Mouse (Mus musculus) heart, postnatal 36 days (tissue): ENCODE measurements around the gene Slc37a1. TPM values are rescaled to one million over a fixed set of nuclear protein-coding genes. Genes with fewer than 3 reads are reported as not detected.

Experiments
- DNase-seq, 2 experiments: peaks; one replicate each; pipeline ENCODE4 v3.0.0; 2021 to 2022
- intact Hi-C: fragments of 180-260 bp; cut with DNase I; formaldehyde crosslinking; loops from one replicate; pipeline ENCODE4 v1.15.1; 2025
- total RNA-seq, 2 experiments: library from RNA; stranded (reverse); gene quantifications; 2 replicates each; pipeline ENCODE4 v1.2.3; 2021

The Slc37a1 gene
- total RNA-seq, 2 experiments from 2014 or later = 11.1 to 12.5 TPM

DNA sequence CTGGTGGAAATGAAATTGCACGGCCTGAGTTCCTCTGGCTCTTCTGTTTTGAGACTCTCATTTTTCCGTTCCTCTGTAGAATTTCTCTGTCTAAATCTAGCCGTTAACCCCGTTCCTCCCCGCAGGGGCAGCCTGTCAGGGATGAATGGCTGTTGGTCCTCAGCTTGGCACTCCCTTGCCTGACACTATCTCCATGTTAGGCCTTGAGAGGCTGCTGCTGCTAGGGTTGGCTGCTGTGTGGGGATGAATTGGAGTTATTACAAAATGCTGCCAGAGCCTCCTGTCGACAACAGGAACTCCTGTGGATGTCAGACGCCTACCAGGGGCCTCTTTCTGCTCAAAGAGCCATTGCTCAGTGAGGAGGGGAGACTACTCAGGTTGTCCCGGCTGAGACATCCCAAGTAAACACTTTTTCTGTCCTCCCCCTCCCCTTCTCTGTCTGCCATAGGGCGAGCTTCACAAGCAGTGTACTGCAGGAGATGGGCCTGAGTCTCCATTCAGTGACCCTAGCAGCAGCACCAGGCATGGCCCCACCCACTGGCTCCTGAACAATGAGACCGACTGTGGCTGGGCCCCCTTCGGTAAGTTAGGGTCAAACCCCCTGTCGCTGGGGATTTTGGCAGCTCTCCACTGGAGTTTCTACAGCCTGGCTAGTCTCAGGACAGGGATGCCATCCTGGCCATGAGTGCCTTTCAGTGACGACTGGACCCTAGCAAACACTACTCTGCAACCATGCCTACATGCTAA is 28.6 kb downstream of the Slc37a1 start:
- no peak for DNase-seq
- intact Hi-C loops = no loop called here

DNA sequence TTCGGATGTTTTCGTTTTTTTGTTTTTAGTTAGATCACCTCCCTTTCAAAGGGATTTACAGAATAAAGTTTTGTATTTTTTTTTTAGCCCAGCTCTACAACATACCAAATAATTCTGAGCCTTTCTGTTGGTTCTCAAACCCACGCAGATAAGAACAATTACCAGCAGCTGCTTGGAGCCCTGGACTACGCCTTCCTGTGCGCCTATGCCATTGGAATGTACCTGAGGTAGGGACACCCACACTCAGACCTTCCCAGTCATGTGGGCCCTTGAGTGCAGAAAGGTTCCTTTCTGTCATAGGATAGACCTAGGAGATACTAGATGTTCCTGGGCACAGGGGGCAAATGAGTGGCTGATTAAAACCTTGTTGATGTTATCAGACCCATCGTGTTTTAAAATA is 29.4 kb downstream of the Slc37a1 start:
- DNase-seq = no peak
- intact Hi-C loops = no loop called here

DNA sequence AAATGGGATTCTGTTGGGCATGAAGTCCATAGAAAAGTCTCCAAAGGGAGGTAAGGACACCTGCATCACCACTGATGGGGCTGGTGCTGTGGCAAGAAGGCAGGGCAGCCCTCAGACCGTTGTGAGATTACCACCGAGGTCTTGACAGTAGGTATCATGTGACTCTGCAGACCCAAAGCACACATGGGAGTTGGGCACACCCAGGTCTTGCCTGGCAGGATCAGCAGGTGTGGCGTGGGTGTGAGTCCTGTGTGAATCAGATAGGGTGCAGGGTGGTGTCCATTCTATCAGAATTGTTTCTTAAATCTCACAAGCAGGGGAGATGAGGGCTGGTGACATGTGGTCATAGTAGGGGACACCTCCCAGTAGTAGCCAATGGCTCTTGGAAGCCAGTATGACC is 30.4 kb downstream of the Slc37a1 start:
- intact Hi-C loops = no loop called here

DNA sequence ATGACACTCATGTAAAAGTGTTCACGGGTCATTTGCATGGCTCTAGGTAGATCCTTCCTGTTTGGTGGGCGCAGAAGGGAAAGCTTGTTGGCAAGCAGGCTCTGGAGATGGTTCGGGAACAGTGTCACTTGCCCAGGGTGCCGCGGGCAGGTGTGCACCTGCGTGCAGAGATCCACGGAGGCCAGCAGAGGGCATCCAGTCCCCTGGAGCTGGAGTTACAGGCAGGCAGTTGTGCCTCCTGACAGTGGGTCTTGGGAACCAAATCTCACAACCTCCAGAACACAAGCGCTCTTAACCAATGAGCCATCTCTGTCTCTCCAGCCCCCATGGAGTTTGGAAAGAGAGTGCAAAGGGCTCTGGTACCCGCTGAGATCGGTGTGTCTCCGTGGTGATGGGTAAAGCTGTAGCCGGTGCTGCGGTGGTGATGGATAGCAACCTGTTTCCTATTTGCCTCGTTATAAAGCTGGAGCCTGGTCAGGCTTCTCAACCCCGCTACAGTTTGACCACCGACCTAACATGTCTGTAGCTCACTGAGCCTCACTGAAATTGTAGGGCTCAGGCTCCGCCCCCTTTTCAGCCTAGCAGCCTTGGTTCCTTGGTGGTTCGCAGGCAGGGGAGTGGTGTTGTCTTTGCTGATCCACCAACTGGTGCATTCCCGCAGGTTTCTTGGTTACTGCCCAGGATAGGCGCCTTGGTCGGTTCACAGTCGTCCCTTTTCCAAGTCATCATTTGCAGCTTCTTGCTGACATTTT is 31.1 kb downstream of the Slc37a1 start:
- DNase-seq = no peak
- intact Hi-C loops = no loop called here

More for the DNA sequence above, 30.4 kb downstream of the Slc37a1 start:
- DNase-seq = no peak

DNA sequence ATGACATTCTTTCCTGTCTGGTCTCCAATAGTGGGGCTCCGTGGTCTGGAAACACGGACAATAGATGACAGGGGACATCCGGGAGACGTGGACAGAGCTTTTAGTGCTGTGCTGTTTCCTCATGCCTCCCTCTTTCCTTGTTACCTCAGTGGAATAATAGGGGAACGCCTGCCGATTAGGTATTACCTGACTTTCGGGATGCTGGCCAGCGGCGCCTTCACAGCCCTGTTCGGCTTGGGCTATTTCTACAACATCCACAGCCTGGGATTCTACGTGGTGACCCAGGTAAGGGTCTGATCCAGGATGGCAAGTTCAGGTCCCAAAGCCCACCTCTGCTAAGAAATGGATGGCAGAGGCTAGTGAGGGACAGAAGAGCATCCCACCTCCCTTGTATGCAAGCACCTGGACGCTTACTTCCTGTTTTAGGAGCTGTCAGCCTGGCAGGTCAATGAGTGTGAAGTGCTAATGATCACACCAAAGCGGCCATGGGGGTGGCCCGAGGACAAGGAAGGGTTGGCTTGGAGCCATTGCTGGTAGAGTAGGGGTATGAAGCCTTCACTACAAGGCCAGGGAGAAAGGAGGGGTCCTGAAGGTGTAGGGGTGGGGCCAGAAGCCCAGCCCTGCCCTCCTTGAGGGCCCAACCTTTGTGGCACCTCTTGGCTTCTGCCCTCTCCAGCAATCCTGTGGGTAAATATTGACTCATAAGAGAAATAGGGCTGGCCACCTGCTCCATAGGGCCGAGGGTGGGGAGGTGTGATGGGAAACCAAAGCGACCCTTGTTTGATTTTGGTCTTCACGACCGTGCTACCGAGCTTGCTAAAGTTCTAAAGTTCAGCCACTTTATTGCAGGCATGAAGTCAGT is 32.5 kb downstream of the Slc37a1 start:
- DNase-seq = no peak
- intact Hi-C loops = no loop called here

DNA sequence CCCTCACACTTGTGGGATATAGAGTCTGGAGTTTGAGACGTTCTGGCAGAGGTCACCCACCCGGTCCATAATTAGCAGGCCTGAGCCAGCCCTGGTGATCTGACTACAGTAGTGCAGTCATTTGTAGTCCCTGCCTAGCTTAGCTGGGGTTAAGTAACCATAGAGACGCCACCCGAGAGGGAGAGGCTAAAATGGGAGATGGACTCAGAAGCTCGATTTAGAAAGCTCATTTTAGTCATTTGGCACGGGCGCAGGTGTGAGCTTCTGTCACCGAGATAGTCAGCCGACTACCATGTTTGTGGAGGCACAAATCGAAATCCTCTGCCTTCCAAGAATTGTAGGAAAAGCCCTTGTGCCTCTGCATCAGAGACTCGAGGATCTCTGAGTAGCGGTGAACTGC is 34.8 kb downstream of the Slc37a1 start:
- peak in 1 of 2 experiments; percentile 22 for DNase-seq
- intact Hi-C loops = no loop called here

DNA sequence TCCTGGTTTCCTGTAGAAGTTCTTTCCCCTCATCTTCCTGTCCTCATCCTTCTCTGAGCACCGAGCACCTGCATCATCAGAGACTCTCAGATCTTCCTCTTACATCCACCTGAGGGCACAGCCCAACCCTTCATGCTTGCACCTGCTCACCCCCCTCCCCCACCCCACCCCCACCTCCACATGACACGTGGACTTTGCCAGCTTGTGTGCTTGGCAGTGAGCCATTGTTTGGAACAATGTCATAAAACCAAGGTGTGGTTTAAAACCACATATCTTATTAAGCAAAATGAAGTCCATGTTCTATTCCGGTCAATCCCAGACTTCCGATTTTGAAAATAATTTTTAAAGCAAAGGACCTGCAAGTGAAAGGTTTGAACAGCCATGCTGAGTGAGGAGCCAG is 35.9 kb downstream of the Slc37a1 start:
- intact Hi-C loops = no loop called here
- DNase-seq = no peak

DNA sequence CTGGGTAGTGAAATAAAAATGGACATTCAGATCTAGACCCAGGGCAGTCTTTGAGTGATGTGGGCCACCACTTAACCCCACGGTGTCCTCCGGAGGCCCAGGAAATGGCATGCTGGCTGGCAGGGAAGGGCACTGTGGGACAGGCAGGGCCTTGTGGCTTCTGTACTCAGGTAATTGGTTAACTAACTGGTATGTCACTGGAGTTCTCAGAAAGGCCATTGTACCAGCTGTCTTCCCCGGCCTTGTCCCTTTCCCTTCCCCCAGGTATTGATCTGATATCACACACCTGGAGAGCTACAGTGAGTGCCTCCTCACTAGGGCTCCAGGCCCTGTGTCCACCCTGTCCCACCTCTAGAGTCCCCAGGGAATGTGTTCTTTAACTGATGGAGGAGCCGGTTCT is 36.8 kb downstream of the Slc37a1 start:
- DNase-seq = no peak
- intact Hi-C loops = no loop called here

DNA sequence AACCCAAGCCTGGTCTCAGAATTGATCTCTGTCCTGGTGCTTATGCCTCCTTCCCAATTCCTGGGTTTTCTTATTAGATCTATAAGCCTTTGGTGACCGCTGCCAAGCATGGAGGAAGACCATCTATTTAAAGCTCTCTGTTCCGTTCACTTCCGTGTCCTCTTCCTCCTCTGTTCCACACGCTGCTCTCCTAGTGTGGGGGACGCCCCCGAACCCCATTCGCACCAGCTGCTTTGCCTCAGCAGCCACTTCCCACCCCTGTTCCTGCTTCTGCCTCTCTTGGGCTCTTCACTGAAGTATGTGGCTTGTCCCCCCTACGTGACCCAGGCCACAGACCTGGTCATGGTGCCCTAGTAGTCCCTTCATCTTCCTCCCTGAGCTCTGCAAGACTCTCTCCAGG is 37.6 kb downstream of the Slc37a1 start:
- no peak for DNase-seq
- intact Hi-C loops = no loop called here

DNA sequence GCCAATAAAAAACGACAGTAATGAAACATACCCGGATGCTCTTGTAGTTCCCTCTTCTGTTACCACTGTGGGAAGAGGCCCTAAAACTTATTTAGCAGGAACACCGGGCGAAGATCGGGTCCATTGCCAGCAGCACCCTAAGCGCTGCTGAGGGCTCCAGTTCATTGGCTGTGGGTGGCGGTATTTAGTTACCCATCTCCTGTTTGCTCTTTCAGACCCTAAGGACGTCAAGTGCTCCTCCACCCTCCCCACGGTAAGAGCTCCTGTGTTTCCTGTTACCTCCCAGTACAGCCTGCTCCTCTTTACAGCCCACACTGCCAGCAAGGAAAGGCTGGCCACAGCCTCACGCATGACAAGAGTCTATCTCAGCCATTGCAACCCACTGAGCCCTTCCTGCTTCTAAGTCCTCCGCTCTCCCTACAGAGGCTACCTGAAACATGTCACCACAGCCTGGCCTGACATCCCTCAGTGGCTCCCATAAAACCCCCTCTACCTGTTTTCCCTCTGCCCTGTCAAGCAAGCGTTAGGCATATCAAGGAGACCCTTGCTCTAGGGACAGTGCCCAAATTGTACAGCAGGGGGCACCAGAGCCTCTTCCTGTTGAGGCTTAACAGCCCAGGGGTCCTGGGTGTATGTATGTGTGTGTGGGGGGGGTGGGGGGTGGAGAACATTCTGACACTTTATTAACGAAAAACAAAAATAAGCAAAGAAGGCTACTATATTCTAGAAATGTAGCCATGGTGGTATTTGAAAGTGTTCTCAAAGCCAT is 39.0 kb downstream of the Slc37a1 start:
- DNase-seq = peak in 1 of 2 experiments; percentile 36
- intact Hi-C loops = no loop called here

DNA sequence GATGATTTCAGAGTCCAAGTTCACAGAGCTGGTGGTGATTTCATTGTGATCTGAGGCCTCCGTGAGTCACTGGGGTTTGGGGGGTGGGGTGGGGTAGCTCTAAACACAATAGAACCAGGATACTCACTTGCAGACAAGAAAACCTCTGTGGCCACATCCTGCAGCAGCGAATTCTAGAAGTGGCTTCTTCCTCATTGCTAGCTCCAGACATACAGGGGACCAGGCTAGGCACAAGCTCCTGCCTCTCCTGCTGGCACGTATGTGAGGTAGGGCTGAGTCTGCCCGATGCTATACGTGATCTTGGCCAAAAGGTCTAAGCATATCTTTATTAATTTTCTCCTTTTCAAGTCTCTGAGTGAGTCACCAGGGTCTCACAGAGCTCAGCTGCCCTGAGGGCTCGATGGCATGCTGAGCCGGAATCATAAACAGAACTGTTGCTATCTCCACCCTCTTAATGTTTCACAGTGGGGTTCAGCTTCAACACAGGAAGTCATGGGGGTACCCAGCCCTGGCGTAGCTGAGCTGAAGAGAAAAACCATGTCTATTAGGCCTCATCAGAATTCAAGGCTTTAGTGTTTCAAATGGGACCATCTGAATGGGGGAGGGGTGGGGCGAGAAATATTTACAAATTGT is 39.7 kb downstream of the Slc37a1 start:
- DNase-seq = no peak
- intact Hi-C loops = no loop called here

DNA sequence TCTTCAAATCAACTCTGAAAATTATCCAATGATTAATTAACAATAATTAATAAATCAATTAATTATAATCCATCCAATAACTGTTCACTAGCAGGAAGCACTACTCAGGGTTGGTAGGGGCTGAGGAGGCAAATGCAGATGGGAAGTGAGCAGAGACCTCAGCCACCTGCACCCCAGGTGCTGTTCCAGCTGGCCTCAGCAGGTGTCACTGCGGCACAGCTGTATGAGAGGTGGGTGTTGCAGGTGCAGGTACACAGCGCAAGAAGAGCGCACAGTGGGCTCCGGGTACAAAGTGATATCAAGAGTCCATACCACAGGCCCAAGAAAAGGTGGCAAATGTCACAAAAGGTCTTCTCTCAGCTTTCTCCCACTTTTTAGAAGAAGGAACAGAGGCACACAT is 41.9 kb downstream of the Slc37a1 start:
- intact Hi-C loops = no loop called here
- no peak for DNase-seq

DNA sequence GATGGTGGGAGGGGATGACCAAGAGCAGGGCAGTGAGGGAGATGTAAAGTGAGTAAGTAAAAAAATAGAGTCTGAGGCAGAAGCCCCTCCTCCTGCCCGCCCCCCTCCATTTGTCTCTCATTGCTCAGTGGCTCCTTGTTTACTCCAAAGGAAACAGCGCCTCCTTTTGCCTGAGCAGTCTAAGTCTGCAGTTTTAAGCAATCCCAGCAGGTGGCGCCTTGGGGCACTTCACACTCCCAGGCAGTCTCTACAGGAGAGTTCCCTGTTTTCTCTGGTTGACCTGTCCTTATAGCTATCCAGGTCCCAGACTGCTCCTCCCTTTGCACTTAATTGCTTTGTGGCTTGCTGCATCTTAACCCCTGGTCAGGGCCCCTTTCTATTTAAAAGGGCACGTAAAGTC is 44.0 kb downstream of the Slc37a1 start:
- intact Hi-C loops = loop anchor here (1.0 to 2.0 kb wide), 2 partner anchors 162 to 334 kb away; no protein-coding TSS in a partner anchor
- peak; percentile 49 to 61 for DNase-seq

DNA sequence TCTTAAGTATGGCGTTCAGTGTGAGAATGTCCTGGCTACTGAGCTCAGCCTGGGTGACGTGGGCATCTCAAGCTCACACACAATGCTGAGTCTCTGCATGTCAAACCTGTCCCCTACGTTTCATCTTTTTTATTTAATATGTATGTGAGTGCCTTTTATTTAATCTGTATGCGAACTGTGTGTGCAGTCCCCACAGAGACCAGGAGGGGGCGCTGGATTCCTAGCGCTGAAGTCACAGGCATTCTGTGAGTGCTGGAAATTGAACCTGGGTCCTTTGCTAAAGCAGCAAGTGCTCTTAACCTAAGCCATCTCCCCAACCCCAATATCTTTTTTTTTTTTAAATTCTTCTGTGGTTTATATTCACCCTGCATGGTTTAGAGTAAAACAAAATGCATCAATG is 44.7 kb downstream of the Slc37a1 start:
- intact Hi-C loops = loop anchor here (2.0 kb wide), 1 partner anchor 334 kb away; no protein-coding TSS in a partner anchor
- no peak for DNase-seq

DNA sequence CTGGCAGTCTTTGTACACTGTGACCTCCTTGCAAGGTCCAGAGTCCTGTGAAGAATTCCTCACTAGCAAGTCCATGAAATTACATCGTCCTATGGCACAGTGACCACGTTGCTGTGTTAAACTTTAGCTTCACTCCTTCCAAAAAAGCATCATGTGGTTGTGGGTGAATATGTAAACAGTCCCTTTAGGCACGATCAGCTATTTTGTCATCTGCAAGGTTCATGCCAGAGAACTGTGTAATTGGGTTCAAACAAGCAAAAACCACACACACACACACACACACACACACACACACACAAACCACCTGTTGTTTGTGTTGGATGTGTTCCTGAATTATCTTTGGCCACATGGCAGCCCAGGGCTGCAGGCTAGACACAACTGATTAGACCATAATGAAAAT is 45.3 kb downstream of the Slc37a1 start:
- intact Hi-C loops = loop anchor here (2.0 kb wide), 1 partner anchor 333 kb away; no protein-coding TSS in a partner anchor
- no peak for DNase-seq

DNA sequence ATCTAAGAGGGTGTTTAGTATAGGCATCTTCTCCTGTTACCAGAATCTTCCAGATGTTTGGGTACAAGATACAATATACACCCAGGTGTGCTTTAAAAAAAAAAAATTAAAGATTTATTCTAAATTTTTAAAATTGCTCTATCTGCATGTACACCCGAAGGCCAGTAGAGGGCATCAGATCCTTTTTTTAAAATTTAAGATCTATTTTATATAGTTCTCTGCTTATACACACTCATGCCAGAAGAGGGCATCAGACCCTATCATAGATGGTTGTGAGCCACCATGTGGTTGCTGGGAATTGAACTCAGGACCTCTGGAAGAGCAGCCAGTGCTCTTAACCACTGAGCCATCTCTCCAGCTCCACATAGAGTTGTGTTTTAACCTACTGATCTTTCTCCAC is 45.7 kb downstream of the Slc37a1 start:
- intact Hi-C loops = no loop called here
- DNase-seq = no peak

DNA sequence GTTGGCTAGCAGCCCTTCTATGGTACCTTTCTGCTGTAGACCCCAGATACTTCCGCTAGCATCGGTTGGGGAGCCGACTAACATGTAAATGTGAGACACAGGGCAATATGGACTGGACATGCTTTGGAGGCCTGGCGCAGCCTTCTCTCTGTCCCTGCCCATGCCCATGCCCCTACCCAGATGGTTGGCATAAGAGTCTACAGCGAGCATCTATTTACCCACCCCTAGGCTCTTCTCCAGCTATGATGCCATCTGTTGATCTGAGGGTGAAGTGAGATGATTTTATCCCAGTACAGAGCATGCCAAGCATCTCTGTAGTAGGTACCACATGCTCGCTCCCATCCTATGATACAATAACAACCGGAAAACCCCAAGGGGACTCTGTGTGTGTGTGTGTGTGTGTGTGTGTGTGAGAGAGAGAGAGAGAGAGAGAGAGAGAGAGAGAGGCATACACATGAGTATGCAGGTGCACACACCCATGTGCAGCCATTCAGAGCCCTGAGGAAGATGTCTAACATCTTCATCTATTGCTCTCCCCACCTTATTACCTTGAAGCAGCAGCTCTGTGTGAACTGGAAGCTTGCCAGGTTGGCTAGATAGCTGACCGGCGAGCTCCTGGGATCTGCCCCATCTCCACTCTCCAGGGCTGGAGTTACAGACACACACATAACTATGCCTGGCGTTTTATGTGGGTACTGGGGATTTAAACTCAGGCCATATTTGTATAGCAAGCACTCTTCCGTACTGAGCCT is 48.1 kb downstream of the Slc37a1 start:
- no peak for DNase-seq
- intact Hi-C loops = no loop called here

DNA sequence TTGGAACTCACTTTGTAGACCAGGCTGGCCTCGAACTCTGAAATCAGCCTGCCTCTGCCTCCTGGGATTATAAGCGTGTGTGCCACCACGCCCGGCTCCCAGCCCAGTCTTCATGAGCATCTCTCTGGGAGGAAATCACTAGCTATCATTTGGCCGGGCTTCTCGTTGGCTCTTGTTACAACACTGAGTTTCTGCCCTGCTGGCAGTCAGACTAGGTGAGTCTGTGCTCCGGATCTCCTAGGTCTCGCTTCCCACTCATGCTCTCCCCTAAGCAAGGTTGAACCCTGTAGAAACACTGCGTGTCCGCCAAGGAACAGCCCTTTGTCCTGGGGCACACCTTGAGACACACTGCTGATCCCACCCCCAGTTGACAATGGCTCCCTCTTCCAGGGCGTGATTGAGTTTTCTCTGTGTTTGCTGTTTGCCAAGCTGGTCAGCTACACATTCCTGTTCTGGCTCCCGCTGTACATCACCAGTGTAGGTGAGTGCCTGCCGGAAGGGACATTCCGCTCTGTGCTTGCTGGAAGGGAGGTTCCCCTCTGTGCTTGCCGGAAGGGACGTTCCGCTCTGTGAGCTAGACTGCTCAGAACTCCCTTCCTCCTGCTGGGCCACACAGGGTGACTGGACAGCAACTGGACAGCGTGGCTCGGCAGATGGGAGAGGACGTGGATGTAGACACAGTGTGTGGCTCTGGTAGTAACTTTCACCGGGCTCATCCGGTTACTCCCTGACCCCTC is 48.9 kb downstream of the Slc37a1 start:
- intact Hi-C loops = no loop called here
- no peak for DNase-seq
